Mouse (Mus musculus) embryonic fibroblast, embryonic 13.5 days (primary cell): Measurements from ENCODE around the gene Slc3a1.

Source experiments
- CTCF ChIP-seq: IDR thresholded peaks from 2 replicates; pipeline ENCODE4 v1.5.1; 2011; ENCODE audit warnings: mild to moderate bottlenecking, control low read depth, low read length, moderate library complexity, borderline replicate concordance; ENCODE audit not compliant: insufficient read depth
- POLR2A ChIP-seq: IDR thresholded peaks from 2 replicates; pipeline ENCODE4 v1.6.1; 2011; ENCODE audit warnings: low read depth, mild to moderate bottlenecking, control low read depth, low read length, moderate library complexity

- TF ChIP-seq POLR2A: no peak
- TF ChIP-seq CTCF: no peak
These were observed 68.2 kb downstream of the Slc3a1 start for GRCm38 (mm10) chr17:85096396-85096795.
